ENCODE assay signal across 8 mouse cellular contexts in genomic region chr9:121277118-121278060, GRCm38 (mm10). TPM values are rescaled to one million over a fixed set of nuclear protein-coding genes. Genes with fewer than 3 reads are reported as not detected.
DNase-seq lines count a peak whose midpoint lies in the region; ATAC-seq and TF ChIP-seq lines count a peak whose summit lies in the region.

Ulk4 (minus strand) TSS chr9:121277197.

- H3K9ac ChIP-seq in CH12.LX (ENCODE audit: insufficient read depth, low read depth): peak within 1 kb of the TSS; percentile 61
- peak within 1 kb of the TSS; percentile 75 for H3K9ac ChIP-seq in forebrain, embryonic 12.5 days
- H3K9ac ChIP-seq in heart, postnatal 0 days (replicated peaks; ENCODE audit: low read depth, low read length): peak within 1 kb of the TSS; percentile 47
- H3K9ac ChIP-seq in liver, embryonic 16.5 days (ENCODE audit: low read depth, low read length): peak within 1 kb of the TSS; percentile 65
- H3K9ac ChIP-seq in neural tube, embryonic 13.5 days: peak within 1 kb of the TSS; percentile 75

- DNase-seq in CH12.LX (ENCODE audit: extremely low read depth): peak; percentile 89
- DNase-seq in c-Kit-positive CD71-positive TER-119-negative erythroid progenitor cells, embryonic 14.5 days (ENCODE audit: low read depth): peak; percentile 84
- peak; percentile 92 for DNase-seq in heart, postnatal 0 days (ENCODE audit: low spot score)
- DNase-seq in kidney, postnatal 4 days: peak; percentile 94 to 96

- ATAC-seq in forebrain, embryonic 12.5 days (ENCODE audit: low FRiP score): peak; percentile 97
- peak; percentile 96 for ATAC-seq in heart, postnatal 0 days (ENCODE audit: insufficient read depth, low read depth)
- peak; percentile 98 for ATAC-seq in liver, embryonic 16.5 days (ENCODE audit: low read depth)
- ATAC-seq in neural tube, embryonic 13.5 days (ENCODE audit: low read depth): peak; percentile 97

- dilution Hi-C loops in CH12.LX (cut with MboI; ENCODE audit: extremely low pct_ligation_motif_present, extremely low pct_unique_long_range_greater_than_20kb, low sequenced_read_pairs): no loop called here

- peaks cover 3 to 23% of the 10 kb centered on the region in 2 experiments; a peak in 3 of 4 replicates for H3K4me1 ChIP-seq in CH12.LX (ENCODE audit: control insufficient read depth in 1 of 2, insufficient read depth in 2 of 2)
- H3K4me1 ChIP-seq in forebrain, embryonic 12.5 days: peaks cover 20% of the 10 kb centered on the region
- 0 out of 2 replicates have a peak, but pooled peaks cover 6% of the 10 kb centered on the region for H3K4me1 ChIP-seq in heart, postnatal 0 days (ENCODE audit: control insufficient read depth, insufficient read depth)
- H3K4me1 ChIP-seq in liver, embryonic 16.5 days (ENCODE audit: control insufficient read depth, low read depth, low read length): peaks cover 12% of the 10 kb centered on the region
- peaks cover 17% of the 10 kb centered on the region for H3K4me1 ChIP-seq in neural tube, embryonic 13.5 days (replicated peaks)
- peaks cover 12% of the 10 kb centered on the region for H3K4me1 ChIP-seq in testis, adult 2 months (ENCODE audit: control insufficient read depth, insufficient read depth, low read length)

- no peak; the same call in none of the 2 replicates for TF ChIP-seq POLR2A in CH12.LX (IDR thresholded peaks at IDR 0.05; ENCODE audit: low read depth, low read length)
- peak; percentile 91 for TF ChIP-seq POLR2A in testis, adult 2 months (IDR thresholded peaks at IDR 0.05; ENCODE audit: control insufficient read depth, low read depth, low read length)

- peaks cover 6 to 49% of the 10 kb centered on the region in 2 experiments for H3K36me3 ChIP-seq in CH12.LX (replicated peaks in 1 of 2; ENCODE audit: control insufficient read depth in 1 of 2, insufficient read depth in 1 of 2, low read length in 1 of 2)
- no peaks in the 10 kb centered on the region; the same call in 1 of the 2 replicates for H3K36me3 ChIP-seq in forebrain, embryonic 12.5 days (replicated peaks)
- H3K36me3 ChIP-seq in heart, postnatal 0 days (replicated peaks; ENCODE audit: control insufficient read depth, insufficient read depth, low read length): no peaks in the 10 kb centered on the region
- H3K36me3 ChIP-seq in liver, embryonic 16.5 days (ENCODE audit: control insufficient read depth, insufficient read depth): no peaks in the 10 kb centered on the region
- peaks cover 5% of the 10 kb centered on the region; the same call in 1 of the 2 replicates for H3K36me3 ChIP-seq in neural tube, embryonic 13.5 days
- peaks cover 3% of the 10 kb centered on the region; the same call in 1 of the 2 replicates for H3K36me3 ChIP-seq in testis, adult 2 months (ENCODE audit: control insufficient read depth, insufficient read depth, low read length)

- no peak for TF ChIP-seq RAD21 in CH12.LX (IDR thresholded peaks at IDR 0.05; ENCODE audit: low read depth, low read length)

- in situ Hi-C loops in CH12.LX (cut with MboI; ENCODE audit: low pct_ligation_motif_present, low pct_unique_long_range_greater_than_20kb, low sequenced_read_pairs): no loop called here

- WGBS in forebrain, embryonic 12.5 days: under 1% methylated on average over 59 of the region's 59 CpGs
- WGBS in heart, postnatal 0 days: under 1% methylated on average over 59 of the region's 59 CpGs
- under 1% methylated on average over 59 of the region's 59 CpGs for WGBS in liver, embryonic 16.5 days (ENCODE audit: insufficient replicate concordance)
- under 1% methylated on average over 59 of the region's 59 CpGs for WGBS in neural tube, embryonic 13.5 days

- no peak for TF ChIP-seq CTCF in CH12.LX (conservative IDR thresholded peaks at IDR 0.05 in 1 of 2, IDR thresholded peaks at IDR 0.05 in 1 of 2; ENCODE audit: low read depth in 2 of 2, low read length in 2 of 2)
- TF ChIP-seq CTCF in heart, postnatal 0 days (IDR thresholded peaks at IDR 0.05; ENCODE audit: low read depth): no peak
- no peak for TF ChIP-seq CTCF in testis, adult 2 months (IDR thresholded peaks at IDR 0.05; ENCODE audit: control insufficient read depth, insufficient read depth, insufficient replicate concordance, low read depth, low read length)

- H3K27me3 ChIP-seq in CH12.LX (replicated peaks): no peaks in the 10 kb centered on the region
- H3K27me3 ChIP-seq in forebrain, embryonic 12.5 days: no peaks in the 10 kb centered on the region
- H3K27me3 ChIP-seq in heart, postnatal 0 days (ENCODE audit: control insufficient read depth, insufficient read depth, low read length): no peaks in the 10 kb centered on the region
- H3K27me3 ChIP-seq in liver, embryonic 16.5 days (ENCODE audit: control insufficient read depth, insufficient read depth, low read depth, low read length): no peaks in the 10 kb centered on the region
- no peaks in the 10 kb centered on the region for H3K27me3 ChIP-seq in neural tube, embryonic 13.5 days
- H3K27me3 ChIP-seq in testis, adult 2 months (ENCODE audit: control insufficient read depth, insufficient read depth, low read length): no peaks in the 10 kb centered on the region

- H3K79me2 ChIP-seq in CH12.LX (replicated peaks; ENCODE audit: control insufficient read depth, extremely low read depth, insufficient read depth, poor library complexity, severe bottlenecking): no peaks in the 10 kb centered on the region

- peak within 1 kb of the TSS; percentile 76 for H3K4me2 ChIP-seq in CH12.LX (ENCODE audit: insufficient read depth, low read depth, poor library complexity, severe bottlenecking)
- peak within 1 kb of the TSS; percentile 86 for H3K4me2 ChIP-seq in forebrain, embryonic 12.5 days
- peak within 1 kb of the TSS; percentile 73 for H3K4me2 ChIP-seq in heart, postnatal 0 days (ENCODE audit: low read depth, low read length)
- peak within 1 kb of the TSS; percentile 94 for H3K4me2 ChIP-seq in liver, embryonic 16.5 days (ENCODE audit: low read depth, low read length)
- H3K4me2 ChIP-seq in neural tube, embryonic 13.5 days: peak within 1 kb of the TSS; percentile 75

- TF ChIP-seq EP300 in CH12.LX (IDR thresholded peaks at IDR 0.05; ENCODE audit: low read length): no peak
- TF ChIP-seq EP300 in heart, postnatal 0 days (IDR thresholded peaks at IDR 0.05; ENCODE audit: low read depth): no peak

- H3K27ac ChIP-seq in CH12.LX (ENCODE audit: insufficient read depth, low read depth): peak within 1 kb of the TSS; percentile 37; the same call in 1 of the 2 replicates
- peak within 1 kb of the TSS; percentile 85 for H3K27ac ChIP-seq in forebrain, embryonic 12.5 days
- peak within 1 kb of the TSS; percentile 66 for H3K27ac ChIP-seq in heart, postnatal 0 days (ENCODE audit: low read depth)
- H3K27ac ChIP-seq in liver, embryonic 16.5 days (ENCODE audit: low read length): no peak within 1 kb of the TSS
- H3K27ac ChIP-seq in neural tube, embryonic 13.5 days (replicated peaks): peak within 1 kb of the TSS; percentile 90
- peak within 1 kb of the TSS; percentile 89 for H3K27ac ChIP-seq in testis, adult 2 months (ENCODE audit: control insufficient read depth, insufficient read depth, low read depth, low read length)

- peak within 1 kb of the TSS; percentile 67 to 90 (median 71) for H3K4me3 ChIP-seq in CH12.LX (replicated peaks in 1 of 3; ENCODE audit: low read depth in 2 of 3, low read length in 2 of 3, poor library complexity in 1 of 3)
- H3K4me3 ChIP-seq in forebrain, embryonic 12.5 days (replicated peaks): peak within 1 kb of the TSS; percentile 59
- H3K4me3 ChIP-seq in heart, postnatal 0 days (ENCODE audit: low read depth, low read length): peak within 1 kb of the TSS; percentile 67
- peak within 1 kb of the TSS; percentile 74 for H3K4me3 ChIP-seq in liver, embryonic 16.5 days (ENCODE audit: low read depth, low read length)
- peak within 1 kb of the TSS; percentile 60 for H3K4me3 ChIP-seq in neural tube, embryonic 13.5 days
- peak within 1 kb of the TSS; percentile 97 for H3K4me3 ChIP-seq in testis, adult 2 months (ENCODE audit: control insufficient read depth, low read depth, low read length)

- H3K9me3 ChIP-seq in CH12.LX (replicated peaks; ENCODE audit: low read length): peaks cover 6% of the 10 kb centered on the region
- peaks cover 2% of the 10 kb centered on the region; the same call in 1 of the 2 replicates for H3K9me3 ChIP-seq in forebrain, embryonic 12.5 days
- no peaks in the 10 kb centered on the region for H3K9me3 ChIP-seq in heart, postnatal 0 days (replicated peaks; ENCODE audit: control insufficient read depth, low read length)
- no peaks in the 10 kb centered on the region for H3K9me3 ChIP-seq in liver, embryonic 16.5 days (replicated peaks; ENCODE audit: control insufficient read depth, low read length)
- no peaks in the 10 kb centered on the region for H3K9me3 ChIP-seq in neural tube, embryonic 13.5 days

TF ChIP-seq in CH12.LX, 34 proteins besides CTCF, POLR2A, EP300 and RAD21 (continues in another document):
- TF ChIP-seq NELFE (IDR thresholded peaks at IDR 0.05; ENCODE audit: low read depth, low read length) (peak; percentile 65), HCFC1 (IDR thresholded peaks at IDR 0.05; ENCODE audit: low read depth, low read length) (peak; percentile 78), BHLHE40 (IDR thresholded peaks at IDR 0.05; ENCODE audit: low read depth, low read length) (no peak), MAX (IDR thresholded peaks at IDR 0.05; ENCODE audit: low read length) (peak; percentile 62; the same call in 1 of the 2 replicates), ZC3H11A (IDR thresholded peaks at IDR 0.05; ENCODE audit: low read depth, low read length) (no peak), MEF2A (IDR thresholded peaks at IDR 0.05; ENCODE audit: borderline replicate concordance, low read depth, low read length) (0 out of 2 replicates have a peak, but pooled peaks have one; percentile 42), SIN3A (IDR thresholded peaks at IDR 0.05; ENCODE audit: low read length) (peak; percentile 93), ELF1 (IDR thresholded peaks at IDR 0.05; ENCODE audit: low read depth, low read length) (peak; percentile 98), ZMIZ1 (IDR thresholded peaks at IDR 0.05; ENCODE audit: low read depth, low read length) (peak; percentile 67), MAZ (IDR thresholded peaks at IDR 0.05; ENCODE audit: low read depth, low read length) (0 out of 2 replicates have a peak, but pooled peaks have one; percentile 37), MXI1 (IDR thresholded peaks at IDR 0.05; ENCODE audit: low read depth, low read length) (peak; percentile 89)

RNA-seq across cellular contexts. Expression of gene Ulk4, which starts in this region (rescaled TPM):
- total RNA-seq in CH12.LX (2012; rRNA removed) (18.5 and 23.3 TPM in 2 replicates), CH12.LX (2014; rRNA removed) (1.4 and 1.6 TPM in 2 replicates)
- polyA plus RNA-seq in CH12.LX (2012; ENCODE audit: insufficient read length, low read depth): 11.0 and 25.8 TPM in 2 replicates
- 179 and 182 TPM in 2 replicates for polyA plus RNA-seq in forebrain, embryonic 12.5 days (2016; fragmentation: Nextera tagmentation; extraction: Ambion mirVana)
- 1.3 and 1.5 TPM in 2 replicates for total RNA-seq in heart, postnatal 0 days (2014; rRNA removed; ENCODE audit: low replicate concordance)
- polyA plus RNA-seq in heart, postnatal 0 days (2015; fragmentation: Nextera tagmentation; extraction: Ambion mirVana): 64.3 and 66.7 TPM in 2 replicates
- 29.5 and 30.8 TPM in 2 replicates for polyA plus RNA-seq in liver, embryonic 16.5 days (2015; fragmentation: Nextera tagmentation; extraction: Ambion mirVana)
- 115 and 160 TPM in 2 replicates for polyA plus RNA-seq in neural tube, embryonic 13.5 days (2015; fragmentation: Nextera tagmentation; extraction: Ambion mirVana)
- 291 and 327 TPM in 2 replicates for polyA plus RNA-seq in testis, adult 2 months (2012; rRNA removed)
